Mouse (Mus musculus) liver, embryonic 14.5 days (tissue): ENCODE measurements around the gene Auh.

Experiments
- CTCF ChIP-seq: IDR thresholded peaks from 2 replicates; pipeline ENCODE4 v1.5.1; 2016; ENCODE audit warnings: antibody characterized with exemption, low read depth, control low read depth
- EP300 ChIP-seq: IDR thresholded peaks from 2 replicates; pipeline ENCODE4 v1.6.1; 2016; ENCODE audit warnings: antibody characterized with exemption, low read depth

DNA sequence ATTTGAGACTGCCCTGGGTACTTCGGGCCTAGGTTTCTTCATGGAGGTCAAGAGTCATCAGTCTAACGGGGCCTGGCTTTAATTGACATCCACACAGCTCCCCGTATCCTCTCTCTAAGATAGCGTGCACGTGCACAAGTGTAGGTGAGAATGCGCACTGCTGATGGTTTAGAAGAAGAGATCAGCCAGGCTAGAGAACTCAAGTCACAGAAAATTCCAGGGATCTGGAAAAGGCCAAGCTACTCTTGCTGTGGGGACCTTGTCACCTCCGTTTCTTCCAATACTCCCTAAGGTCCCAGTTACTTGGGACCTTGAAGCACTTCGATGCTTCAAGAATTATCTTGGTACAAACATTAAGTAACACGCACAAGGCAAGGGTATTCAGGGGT is 47.7 kb upstream of the Auh start:
- TF ChIP-seq EP300: no peak
- TF ChIP-seq CTCF: no peak
